Mouse (Mus musculus) testis, postnatal 10 days (tissue): ENCODE measurements around the gene Acot13.
A peak's percentile ranks its signal among the peaks of the same experiment; 100 is the strongest.
"Not testable (repeated sequence)": the region's sequence is repeated elsewhere in the genome, so short reads cannot be mapped to it uniquely, and the experiment has no call there.

ENCODE experiments used
- DNase-seq: peaks from one replicate; pipeline ENCODE4 v3.0.0; 2021; ENCODE audit warnings: low spot score

The Acot13 gene

DNA sequence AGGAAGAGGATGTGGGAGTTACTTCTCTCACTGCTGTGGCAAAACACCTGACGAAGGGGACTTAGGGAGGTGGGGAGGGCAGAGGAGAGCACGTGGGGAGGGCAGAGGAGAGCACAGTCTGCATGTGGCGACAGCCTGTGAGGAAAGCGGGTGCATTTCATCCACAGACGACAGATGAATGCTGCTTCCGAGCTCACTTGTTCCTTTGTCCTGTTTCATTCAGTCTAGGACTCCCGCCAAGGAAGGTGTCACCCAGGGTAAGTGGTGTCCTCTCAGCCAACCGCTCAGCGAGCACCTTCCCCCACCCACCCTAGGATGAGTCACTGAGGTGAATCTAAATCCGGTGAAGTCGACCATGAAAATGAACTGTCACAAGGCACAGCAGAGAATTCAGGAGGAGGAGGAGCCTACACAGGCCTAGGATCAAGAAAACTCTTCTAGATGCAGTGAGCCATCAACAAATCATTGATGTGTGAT lies 45.3 kb downstream of the Acot13 start:
- no peak for DNase-seq

- no peak for DNase-seq
Observed at GRCm38 (mm10) chr13:24781916-24782315, 49.4 kb downstream of the Acot13 start.

GRCm38 (mm10) chr13:24778706-24779380 lies 52.5 kb downstream of the Acot13 start:
- no peak for DNase-seq

DNA sequence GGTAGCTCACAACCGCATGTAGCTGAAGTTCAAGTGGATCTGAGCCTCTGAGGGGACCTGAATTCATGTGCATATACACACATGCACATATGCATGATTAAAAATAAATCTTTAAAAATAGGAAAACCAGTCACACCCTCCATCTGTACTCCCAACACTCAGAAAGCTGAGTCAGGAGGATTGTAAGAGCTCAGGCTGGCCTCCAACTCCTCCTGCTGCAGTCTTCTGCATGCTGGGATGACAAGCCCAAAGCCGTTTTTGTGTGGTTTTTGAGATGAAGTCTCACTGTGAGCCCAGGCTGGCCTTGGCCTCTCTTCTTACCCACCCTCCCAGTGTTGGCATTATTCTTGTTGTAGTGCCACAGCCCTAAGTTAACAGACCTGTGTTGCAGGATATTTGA lies 53.3 kb downstream of the Acot13 start:
- no peak for DNase-seq

DNA sequence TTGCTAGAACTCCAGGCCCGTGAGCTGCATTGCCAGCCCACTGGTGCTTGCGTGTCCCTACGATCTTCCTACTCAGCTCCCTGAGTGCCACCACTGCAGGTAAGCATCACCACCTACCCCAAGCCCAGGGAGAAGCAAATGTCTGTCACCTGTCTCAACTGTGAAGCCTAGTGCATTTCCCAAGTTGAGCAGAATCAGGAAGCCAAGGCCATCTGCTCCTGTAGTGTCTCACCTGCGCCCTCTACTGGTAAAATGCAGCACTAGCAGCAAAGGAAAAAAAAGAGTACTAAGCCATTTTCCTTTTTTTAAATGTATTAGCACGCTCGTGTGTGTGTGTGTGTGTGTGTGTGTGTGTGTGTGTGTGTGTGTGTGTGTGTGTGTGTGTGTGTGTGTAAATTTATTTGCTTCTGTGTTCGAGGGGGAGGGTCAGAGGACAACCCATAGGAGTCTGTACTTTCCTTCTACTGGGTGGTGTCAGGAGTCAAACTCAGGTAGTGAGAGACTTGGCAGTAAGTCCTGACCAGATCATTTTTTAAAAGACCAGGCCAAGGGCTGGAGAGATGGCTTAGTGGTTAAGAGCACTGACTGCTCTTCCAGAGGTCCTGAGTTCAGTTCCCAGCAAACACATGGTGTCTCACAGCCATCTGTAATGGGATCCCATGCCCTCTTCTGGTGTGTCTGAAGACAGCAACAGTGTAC lies 55.0 kb downstream of the Acot13 start:
- peak; percentile 54 for DNase-seq

DNA sequence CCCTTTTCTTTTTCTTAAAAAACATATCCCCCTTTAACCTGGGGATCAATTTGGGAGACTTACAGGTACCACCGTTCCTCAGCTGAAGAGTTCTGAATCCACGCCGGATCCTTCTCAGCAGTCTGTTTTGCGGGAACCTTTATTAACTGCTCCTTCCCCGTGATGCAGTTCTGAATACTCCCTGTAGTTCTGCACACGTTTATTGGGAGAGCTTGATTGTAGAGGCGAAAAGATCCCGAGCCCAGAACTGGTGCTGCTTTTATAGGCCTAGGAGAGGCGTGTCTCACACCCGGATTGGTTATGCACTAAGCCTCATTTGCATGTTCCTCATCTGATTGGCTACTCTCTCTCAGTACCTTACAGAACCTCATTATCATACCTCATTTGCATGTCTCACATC lies 59.9 kb downstream of the Acot13 start:
- not testable (repeated sequence) for DNase-seq
